Mouse (Mus musculus) intestine, postnatal 0 days (tissue): Measurements from ENCODE around the gene Rfx5. TPM values are rescaled to one million over a fixed set of nuclear protein-coding genes. Genes with fewer than 3 reads are reported as not detected.

Experiments
- ATAC-seq: fragments of 200-750 bp; cut with Nextera tagmentation; 2 replicates; pipeline ENCODE4 v1.8.0; 2017; ENCODE audit warnings: mild to moderate bottlenecking, moderate TSS enrichment, moderate library complexity
- H3K27ac ChIP-seq: fragments of 300-500 bp; sonication (generic); 2 replicates; pipeline ENCODE4 v1.5.1; 2014; ENCODE audit warnings: mild to moderate bottlenecking, low read depth, low read length, moderate library complexity
- H3K27me3 ChIP-seq: fragments of 300-500 bp; sonication (generic); replicated peaks from 2 replicates; pipeline ENCODE4 v1.6.1; 2014; ENCODE audit warnings: low read length, mixed read lengths; ENCODE audit not compliant: control insufficient read depth, insufficient read depth
- H3K36me3 ChIP-seq: fragments of 300-500 bp; sonication (generic); 2 replicates; pipeline ENCODE4 v1.6.1; 2014; ENCODE audit warnings: mild to moderate bottlenecking, moderate library complexity; ENCODE audit not compliant: control insufficient read depth, insufficient read depth
- H3K4me1 ChIP-seq: fragments of 300-500 bp; sonication (generic); replicated peaks from 2 replicates; pipeline ENCODE4 v1.6.1; 2014; ENCODE audit warnings: antibody characterized with exemption, low read length, mixed read lengths; ENCODE audit not compliant: control insufficient read depth, insufficient read depth
- H3K4me2 ChIP-seq: fragments of 300-500 bp; sonication (generic); replicated peaks from 2 replicates; pipeline ENCODE4 v1.6.1; 2014; ENCODE audit warnings: low read depth, mild to moderate bottlenecking, moderate library complexity
- H3K4me3 ChIP-seq: fragments of 300-500 bp; sonication (generic); 2 replicates; pipeline ENCODE4 v1.5.1; 2014; ENCODE audit warnings: low read depth, low read length
- H3K9ac ChIP-seq: fragments of 300-500 bp; sonication (generic); 2 replicates; pipeline ENCODE4 v1.6.1; 2014; ENCODE audit warnings: mild to moderate bottlenecking, low read depth, low read length
- H3K9me3 ChIP-seq: fragments of 300-500 bp; sonication (generic); 2 replicates; pipeline ENCODE4 v1.6.1; 2016; ENCODE audit warnings: mixed run types; ENCODE audit not compliant: control insufficient read depth
- CTCF ChIP-seq: sonication (generic); IDR thresholded peaks from 2 replicates; pipeline ENCODE4 v1.5.1; 2016; ENCODE audit warnings: low read depth, mild to moderate bottlenecking, control low read depth, antibody characterized with exemption, moderate library complexity
- WGBS: fragments of 180-500 bp; shearing (Covaris S2); extraction: QIAGEN DNeasy Blood & Tissue Kit; methylation state at CpG from one replicate; pipeline ENCODE4 v1.1.7; 2014; 5-methylcytosine and 5-hydroxymethylcytosine counted together
- polyA plus RNA-seq: library from polyadenylated mRNA; unstranded; fragments of >200 nt; fragmentation: Nextera tagmentation; extraction: Ambion mirVana; gene quantifications from 2 replicates; pipeline ENCODE4 v1.2.1, GENCODE M21; 2015

Gene Rfx5
- polyA plus RNA-seq, 1 experiment from 2014 or later, result 2.6 TPM

DNA sequence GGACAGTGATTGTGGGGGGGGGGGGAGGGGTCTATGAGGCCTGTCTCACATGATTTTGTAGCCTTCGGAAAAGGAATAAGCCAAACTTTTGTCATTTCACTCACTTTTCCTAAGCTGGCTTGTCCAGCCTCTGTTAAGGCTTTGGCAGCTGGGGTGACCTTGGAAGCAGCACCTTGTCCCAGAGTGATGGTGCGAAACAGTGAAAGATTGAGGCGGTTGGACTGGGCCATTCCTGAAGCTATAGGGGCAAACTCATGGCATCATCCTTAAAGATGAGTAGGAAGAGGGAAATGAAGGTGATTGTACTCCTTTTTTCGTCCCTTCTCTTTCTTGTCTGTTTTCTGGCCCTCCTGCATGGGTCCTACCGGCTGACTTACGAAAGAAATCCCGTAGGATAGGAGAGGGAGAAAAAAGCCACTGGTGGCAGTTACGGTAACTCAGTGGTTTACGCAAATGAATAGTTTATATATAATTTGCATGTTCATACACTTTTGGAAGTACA is 20.2 kb downstream of the Rfx5 start:
- Histone ChIP-seq H3K4me3 (peak overlapping the region; percentile 92), H3K4me1 (no peaks in the 10 kb centered on the region; the same call in 1 of the 2 replicates), H3K27me3 (no peaks in the 10 kb centered on the region), H3K36me3 (no peaks in the 10 kb centered on the region), H3K27ac (no peak overlapping the region), H3K9ac (peak overlapping the region; percentile 97; the same call in 1 of the 2 replicates), H3K9me3 (no peaks in the 10 kb centered on the region), H3K4me2 (peak overlapping the region; percentile 82)
- 18% methylated on average over 9 of the region's 9 CpGs for WGBS
- ATAC-seq, result peak; percentile 12; the same call in 1 of the 2 replicates
- no peak for TF ChIP-seq CTCF

DNA sequence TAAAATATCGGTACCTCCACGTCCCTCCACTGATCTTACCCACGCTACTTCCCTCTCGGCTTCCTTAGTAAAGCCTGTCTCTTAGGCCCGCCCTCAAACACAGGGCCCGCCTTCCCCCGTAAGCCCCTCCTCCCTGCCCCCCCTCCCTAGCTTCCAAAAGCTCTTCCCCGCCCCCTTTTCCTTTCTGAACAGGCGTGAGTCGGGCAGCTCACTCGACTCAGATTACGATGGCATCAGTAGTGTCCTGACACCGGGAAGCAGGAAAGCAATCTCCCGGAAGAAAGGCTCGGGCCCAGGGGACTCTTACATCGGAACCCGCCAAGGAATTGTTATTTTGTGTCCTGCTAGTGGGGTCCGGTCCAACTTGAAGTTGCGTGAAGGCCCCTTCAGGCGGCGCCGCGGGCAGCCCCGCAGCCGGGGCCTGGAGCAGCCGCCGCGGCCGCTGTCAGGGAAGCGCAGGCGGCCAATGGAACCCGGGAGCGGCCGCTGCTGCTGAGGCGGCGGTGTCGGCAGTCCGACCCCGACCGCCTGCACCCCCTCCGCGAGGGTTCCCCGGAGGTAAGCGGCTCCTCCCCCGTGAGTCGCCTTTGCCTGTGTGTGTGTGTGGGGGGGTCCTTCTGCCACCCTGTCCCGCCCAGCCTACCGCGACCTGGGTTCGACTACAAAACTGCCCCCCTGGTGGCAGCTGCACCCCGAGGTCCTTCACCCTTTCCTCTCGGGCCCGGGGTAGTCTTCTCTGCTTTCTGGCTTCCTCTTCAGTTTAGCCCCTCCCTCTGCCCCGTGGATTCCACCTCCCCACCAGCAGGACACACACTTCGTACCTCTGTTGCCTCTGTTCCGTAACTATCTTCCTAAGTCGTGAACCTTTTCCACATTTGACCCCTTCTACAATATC is 20.9 kb downstream of the Rfx5 start, which contains the start of gene Pi4kb:
Gene Pi4kb (plus strand): TSS at position 204 of the 895 bp plus-strand sequence.
- Histone ChIP-seq H3K9ac (peak within 1 kb of the TSS; percentile 97), H3K4me1 (no peaks in the 10 kb centered on the region; the same call in 1 of the 2 replicates), H3K36me3 (no peaks in the 10 kb centered on the region), H3K27ac (peak within 1 kb of the TSS; percentile 94), H3K27me3 (no peaks in the 10 kb centered on the region), H3K4me3 (peak within 1 kb of the TSS; percentile 92), H3K9me3 (no peaks in the 10 kb centered on the region), H3K4me2 (peak within 1 kb of the TSS; percentile 82)
- under 1% methylated on average over 51 of the region's 57 CpGs for WGBS
- peak; percentile 94 for ATAC-seq
- peak; percentile 23 for TF ChIP-seq CTCF

DNA sequence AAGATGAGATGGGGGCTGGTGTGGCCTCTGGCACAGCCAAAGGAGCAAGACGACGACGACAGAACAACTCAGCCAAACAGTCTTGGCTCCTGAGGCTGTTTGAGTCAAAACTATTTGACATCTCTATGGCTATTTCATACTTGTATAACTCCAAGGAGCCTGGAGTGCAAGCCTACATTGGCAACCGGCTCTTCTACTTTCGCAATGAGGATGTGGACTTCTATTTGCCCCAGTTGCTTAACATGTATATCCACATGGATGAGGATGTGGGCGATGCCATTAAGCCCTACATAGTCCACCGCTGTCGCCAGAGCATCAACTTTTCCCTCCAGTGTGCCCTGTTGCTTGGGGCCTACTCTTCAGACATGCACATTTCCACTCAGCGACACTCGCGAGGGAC is 30.4 kb downstream of the Rfx5 start:
- Histone ChIP-seq H3K9me3 (no peaks in the 10 kb centered on the region), H3K27ac (no peak overlapping the region), H3K4me2 (no peak overlapping the region), H3K4me1 (peaks cover 8% of the 10 kb centered on the region), H3K27me3 (no peaks in the 10 kb centered on the region), H3K9ac (no peak overlapping the region), H3K36me3 (peaks cover 40% of the 10 kb centered on the region), H3K4me3 (no peak overlapping the region)
- no peak for ATAC-seq
- 91% methylated on average over 11 of the region's 11 CpGs for WGBS
- TF ChIP-seq CTCF, result no peak

DNA sequence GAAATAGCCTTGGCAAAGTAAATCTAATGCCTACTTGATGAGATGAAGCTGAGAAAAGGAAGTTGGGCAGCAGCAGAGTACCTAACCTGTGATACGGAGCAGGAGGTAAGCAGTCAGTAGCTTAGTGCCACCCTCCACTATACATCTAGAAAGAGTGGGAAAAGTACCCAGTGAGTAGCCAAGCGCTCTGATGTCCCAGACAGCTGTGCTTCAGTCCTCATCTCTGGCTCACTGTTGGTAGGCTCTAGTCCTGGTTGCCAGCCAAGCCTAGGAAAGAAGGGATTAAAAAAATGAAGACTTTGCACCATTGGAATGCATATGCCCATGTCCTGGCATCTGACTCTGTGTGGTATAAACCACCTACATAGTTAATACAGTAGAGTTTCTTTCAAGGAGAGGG is 31.6 kb downstream of the Rfx5 start:
- no peak for TF ChIP-seq CTCF
- no peak overlapping the region for H3K4me2 ChIP-seq
- no peak for ATAC-seq

DNA sequence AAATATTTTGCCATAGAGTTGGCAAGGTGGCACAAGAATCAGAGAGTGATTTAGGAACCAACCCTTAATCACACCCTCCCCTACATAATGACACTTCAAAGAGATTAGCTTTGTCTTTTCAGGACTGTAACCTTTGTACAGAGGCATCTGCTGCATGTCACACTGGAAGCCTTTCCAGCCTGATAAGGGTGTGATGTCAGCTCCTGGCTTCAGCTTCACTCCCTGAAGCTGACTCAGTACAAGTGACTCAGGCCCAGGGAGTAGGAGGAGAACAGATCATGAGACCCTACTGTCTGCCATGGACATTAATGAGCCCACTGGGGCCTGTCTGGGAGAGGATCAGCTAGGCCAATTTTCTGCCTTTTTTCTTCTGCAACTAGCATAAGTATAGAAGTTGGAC is 33.7 kb downstream of the Rfx5 start:
- Histone ChIP-seq H3K9ac (no peak overlapping the region), H3K4me1 (peaks cover 11% of the 10 kb centered on the region), H3K4me3 (no peak overlapping the region), H3K4me2 (no peak overlapping the region), H3K27me3 (no peaks in the 10 kb centered on the region), H3K9me3 (no peaks in the 10 kb centered on the region), H3K27ac (peak overlapping the region; percentile 63), H3K36me3 (peaks cover 29% of the 10 kb centered on the region)
- peak; percentile 86 for ATAC-seq
- no peak for TF ChIP-seq CTCF

More for the DNA sequence above, 31.6 kb downstream of the Rfx5 start:
- Histone ChIP-seq H3K27ac (no peak overlapping the region), H3K9ac (no peak overlapping the region), H3K36me3 (peaks cover 40% of the 10 kb centered on the region), H3K27me3 (no peaks in the 10 kb centered on the region), H3K4me3 (no peak overlapping the region), H3K9me3 (no peaks in the 10 kb centered on the region), H3K4me1 (peaks cover 11% of the 10 kb centered on the region)
- 89% methylated on average over 2 of the region's 2 CpGs for WGBS

GRCm38 (mm10) chr3:94989159-94989761 is 35.4 kb downstream of the Rfx5 start:
- Histone ChIP-seq H3K4me2 (no peak overlapping the region; the same call in 1 of the 2 replicates), H3K4me1 (peaks cover 11% of the 10 kb centered on the region), H3K4me3 (no peak overlapping the region), H3K36me3 (peaks cover 38% of the 10 kb centered on the region), H3K27me3 (no peaks in the 10 kb centered on the region), H3K9ac (no peak overlapping the region; the same call in 1 of the 2 replicates), H3K27ac (no peak overlapping the region), H3K9me3 (no peaks in the 10 kb centered on the region)
- TF ChIP-seq CTCF, result no peak
- no peak for ATAC-seq
- WGBS, result 20% methylated on average over 9 of the region's 9 CpGs
